Mouse (Mus musculus) hematopoietic multipotent progenitor cell, adult 10-12 weeks (in vitro differentiated cells): ENCODE results near the gene Dnaaf2. TPM values are rescaled to one million over a fixed set of nuclear protein-coding genes. Genes with fewer than 3 reads are reported as not detected.

Source experiments
- polyA plus RNA-seq: library from polyadenylated mRNA; stranded (reverse); fragments of >175 nt; gene quantifications from 2 replicates; pipeline ENCODE4 v1.2.3, GENCODE M21; 2012; ENCODE audit warnings: low replicate concordance

The Dnaaf2 gene
- polyA plus RNA-seq: 1.5 and 2.4 TPM in 2 replicates

GRCm38 (mm10) chr12:69198164-69198535 is at the start of gene Dnaaf2:
Gene Dnaaf2 (minus strand): TSS chr12:69198429.

GRCm38 (mm10) chr12:69240876-69241275 is 42.6 kb upstream of the Dnaaf2 start, which contains the start of gene Klhdc1:
Gene Klhdc1 (plus strand): TSS chr12:69241176.

GRCm38 (mm10) chr12:69227776-69228466 is 29.7 kb upstream of the Dnaaf2 start, which contains the start of gene Pole2:
Gene Pole2 (minus strand): TSS chr12:69228195.

GRCm38 (mm10) chr12:69204052-69204833 is 6.0 kb upstream of the Dnaaf2 start, which contains the start of gene Gm49384:
Gene Gm49384 (minus strand): TSS chr12:69204267.

GRCm38 (mm10) chr12:69196444-69197377 is 1.5 kb downstream of the Dnaaf2 start, which contains the start of gene Gm49383:
Gene Gm49383 (minus strand): TSS chr12:69197104.

GRCm38 (mm10) chr12:69183583-69184308 is 14.5 kb downstream of the Dnaaf2 start, which contains the start of the genes Rpl36al and Mgat2:
Gene Rpl36al (minus strand): TSS chr12:69184083.
Gene Mgat2 (plus strand): TSS chr12:69184157.

GRCm38 (mm10) chr12:69168461-69169106 is 29.6 kb downstream of the Dnaaf2 start, which contains the start of gene Lrr1:
Gene Lrr1 (plus strand): TSS chr12:69168814.

GRCm38 (mm10) chr12:69158765-69159577 is 39.3 kb downstream of the Dnaaf2 start, which contains the start of gene Rps29:
Gene Rps29 (minus strand): TSS chr12:69159186.

Other genes with a start within 250 kb of the Dnaaf2 start
- gene Rps29, start 39.2 kb downstream of the Dnaaf2 start, polyA plus RNA-seq: 204 and 4,522 TPM in 2 replicates
- 1.3 and 7.1 TPM in 2 replicates for gene Lrr1, start 29.6 kb downstream of the Dnaaf2 start, polyA plus RNA-seq
- 19.3 and 55.5 TPM in 2 replicates for gene Rpl36al, start 14.3 kb downstream of the Dnaaf2 start, polyA plus RNA-seq
- gene Mgat2, start 14.3 kb downstream of the Dnaaf2 start, polyA plus RNA-seq: 29.1 and 38.3 TPM in 2 replicates
- gene Gm49383, start 1.3 kb downstream of the Dnaaf2 start, polyA plus RNA-seq: 16.6 and 35.3 TPM in 2 replicates
- not detected in 2 replicates for gene Gm49384, start 5.8 kb upstream of the Dnaaf2 start, polyA plus RNA-seq
- gene Pole2, start 29.8 kb upstream of the Dnaaf2 start, polyA plus RNA-seq: 4.4 and 5.0 TPM in 2 replicates
- gene Klhdc1, start 42.7 kb upstream of the Dnaaf2 start, polyA plus RNA-seq: 24.1 and 25.2 TPM in 2 replicates
- gene Klhdc2, start 98.3 kb upstream of the Dnaaf2 start, polyA plus RNA-seq: 11.3 and 19.7 TPM in 2 replicates
- 1.7 and 6.2 TPM in 2 replicates for gene Nemf, start 158.7 kb upstream of the Dnaaf2 start, polyA plus RNA-seq
- 298 and 367 TPM in 2 replicates for gene Arf6, start 173.7 kb upstream of the Dnaaf2 start, polyA plus RNA-seq
- 5.9 and 11.9 TPM in 2 replicates for gene Gm9887, start 174.0 kb upstream of the Dnaaf2 start, polyA plus RNA-seq